Mouse (Mus musculus) activated CD4-positive, CD25-positive, alpha-beta regulatory T cell, adult 4 months (primary cell): Measurements from ENCODE around the gene Lrfn4. TPM values are rescaled to one million over a fixed set of nuclear protein-coding genes. Genes with fewer than 3 reads are reported as not detected.
"Not testable (repeated sequence)": the region's sequence is repeated elsewhere in the genome, so short reads cannot be mapped to it uniquely, and the experiment has no call there.

ENCODE experiments used
- ATAC-seq: one replicate; pipeline ENCODE4 v1.8.0; 2017
- polyA plus RNA-seq, 2 experiments: library from polyadenylated mRNA; unstranded; fragments of 100-300 nt; shearing (Covaris generic); gene quantifications; one replicate each; pipeline ENCODE4 v1.2.1; 2017

Gene Lrfn4
- polyA plus RNA-seq, 2 experiments from 2014 or later = 0.31 TPM; not detected in 1

GRCm38 (mm10) chr19:4610109-4610508, 5.4 kb downstream of the Lrfn4 start:
- no peak for ATAC-seq

DNA sequence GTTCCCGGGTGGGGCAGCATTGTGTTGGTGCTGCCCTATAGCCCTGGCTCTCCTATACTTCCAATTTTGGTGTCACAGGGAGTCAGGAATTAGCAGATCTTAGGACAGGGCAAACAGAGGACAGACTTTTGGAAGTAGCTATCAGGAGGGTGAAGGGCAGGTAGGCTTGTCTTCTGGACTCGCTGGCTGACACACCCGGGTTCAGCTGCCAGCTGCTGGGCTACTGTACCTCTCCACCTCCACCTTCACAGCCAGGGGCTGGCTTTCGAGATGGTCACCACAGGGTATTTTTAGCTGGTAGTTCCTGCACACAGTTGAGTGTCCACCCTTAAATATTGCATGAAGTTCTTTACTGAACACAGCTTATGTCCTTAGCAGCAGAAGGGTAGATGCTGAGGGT, 7.0 kb downstream of the Lrfn4 start:
- ATAC-seq = no peak

- ATAC-seq = no peak
Observed at GRCm38 (mm10) chr19:4607406-4607805, 8.1 kb downstream of the Lrfn4 start.

GRCm38 (mm10) chr19:4605654-4606053, 9.8 kb downstream of the Lrfn4 start:
- ATAC-seq = no peak

DNA sequence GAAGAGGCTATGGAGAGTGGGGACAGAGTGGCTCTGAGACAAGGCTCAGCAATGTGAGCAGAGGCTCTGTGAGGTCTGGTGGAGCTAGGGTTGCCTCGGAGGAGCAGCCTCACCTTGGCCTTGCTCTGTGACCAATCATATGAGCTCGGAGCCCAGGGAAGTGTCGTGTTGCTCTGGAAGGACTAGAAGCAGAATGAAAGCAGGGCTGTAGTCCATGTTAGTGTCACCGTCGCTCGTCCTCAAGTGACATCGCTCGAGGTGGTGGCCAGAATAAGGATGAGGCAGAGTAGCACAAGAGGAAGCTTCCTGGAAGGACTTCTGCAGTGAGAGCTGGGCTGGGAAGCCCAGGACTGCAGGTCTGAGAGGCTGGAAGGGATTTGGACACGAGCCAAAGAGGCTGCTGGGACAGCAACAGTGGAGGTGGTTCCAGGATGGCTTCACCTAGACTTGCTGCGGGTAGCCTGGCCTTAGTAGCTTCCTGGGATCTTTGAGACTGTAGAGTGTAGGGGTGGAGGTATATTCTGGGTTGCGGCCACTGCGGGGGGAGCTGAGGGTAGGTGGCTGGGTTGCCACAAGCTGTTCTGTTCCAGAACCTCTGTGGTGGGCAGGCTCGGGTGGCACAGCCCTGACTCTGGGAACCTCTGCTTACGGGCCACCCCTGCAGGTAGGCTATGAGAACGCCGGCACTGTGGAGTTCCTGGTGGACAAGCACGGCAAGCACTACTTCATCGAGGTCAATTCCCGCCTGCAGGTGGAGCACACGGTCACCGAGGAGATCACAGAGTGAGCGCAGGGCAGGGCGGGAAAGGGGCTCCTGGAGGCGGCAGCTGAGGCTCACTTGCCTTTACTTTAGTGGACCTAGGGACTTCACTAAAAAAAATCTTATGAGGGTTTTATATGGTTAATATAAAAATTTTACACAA, 11.4 kb downstream of the Lrfn4 start:
- ATAC-seq = no peak

- no peak for ATAC-seq
Observed at GRCm38 (mm10) chr19:4602459-4602858, 13.0 kb downstream of the Lrfn4 start.

- no peak for ATAC-seq
Observed at GRCm38 (mm10) chr19:4596071-4596470, 19.4 kb downstream of the Lrfn4 start.

DNA sequence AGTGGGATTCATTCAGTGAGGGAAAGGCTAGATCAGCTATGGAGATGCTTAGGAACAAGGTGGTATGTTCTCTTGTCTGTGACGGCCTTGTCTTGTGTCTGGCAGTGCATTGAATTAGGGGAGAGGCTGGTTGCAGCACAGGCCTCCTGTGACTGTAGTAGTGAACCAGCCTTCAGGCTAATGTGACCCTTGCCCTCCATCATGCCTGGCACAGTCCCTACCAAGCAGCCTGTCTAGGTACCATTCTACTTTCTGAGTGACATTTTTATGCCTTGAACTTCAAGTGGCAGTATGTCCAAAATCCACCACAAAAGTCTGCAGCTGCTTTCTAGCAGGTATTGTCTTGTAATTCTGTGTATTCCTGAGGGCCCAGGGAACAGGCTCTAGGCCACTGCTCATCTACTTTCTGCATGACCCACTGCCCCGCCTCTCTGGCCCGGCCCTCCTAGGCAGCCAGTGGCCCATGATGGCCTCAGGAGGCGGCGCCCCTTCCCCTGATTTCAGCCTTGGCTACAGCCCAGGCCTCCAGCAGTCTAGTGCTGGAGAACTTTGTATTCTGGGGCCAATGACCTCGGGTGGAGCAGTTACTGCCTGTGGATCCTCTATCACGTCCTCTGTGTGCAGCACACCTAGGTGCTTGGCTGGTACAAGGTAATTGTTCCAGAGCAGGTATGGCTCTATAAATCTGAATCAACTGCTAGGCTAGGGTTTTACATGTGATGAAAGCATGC, 21.5 kb downstream of the Lrfn4 start:
- no peak for ATAC-seq

DNA sequence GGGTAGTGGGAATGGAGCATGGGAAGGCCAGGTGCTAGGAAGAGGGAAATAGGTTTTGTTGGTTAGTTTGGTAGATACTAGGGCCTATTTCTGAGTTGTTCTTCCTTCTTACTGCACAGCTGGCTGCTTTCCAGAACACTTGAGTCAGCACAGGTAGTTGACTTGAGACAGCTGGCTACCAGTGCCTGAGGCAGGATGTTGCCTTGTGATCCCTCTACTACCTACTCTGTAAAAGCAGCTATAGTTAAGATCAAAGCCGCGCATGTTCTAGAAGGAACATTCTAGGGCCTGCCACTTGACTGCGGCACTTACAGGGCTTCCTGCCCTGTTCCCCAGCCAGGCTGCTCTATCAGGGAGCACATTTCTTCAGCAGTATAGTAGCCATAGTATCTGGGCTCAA, 25.4 kb downstream of the Lrfn4 start:
- ATAC-seq = no peak

- ATAC-seq = no peak
Observed at GRCm38 (mm10) chr19:4589081-4589480, 26.4 kb downstream of the Lrfn4 start.

GRCm38 (mm10) chr19:4588430-4588829, 27.0 kb downstream of the Lrfn4 start:
- no peak for ATAC-seq

DNA sequence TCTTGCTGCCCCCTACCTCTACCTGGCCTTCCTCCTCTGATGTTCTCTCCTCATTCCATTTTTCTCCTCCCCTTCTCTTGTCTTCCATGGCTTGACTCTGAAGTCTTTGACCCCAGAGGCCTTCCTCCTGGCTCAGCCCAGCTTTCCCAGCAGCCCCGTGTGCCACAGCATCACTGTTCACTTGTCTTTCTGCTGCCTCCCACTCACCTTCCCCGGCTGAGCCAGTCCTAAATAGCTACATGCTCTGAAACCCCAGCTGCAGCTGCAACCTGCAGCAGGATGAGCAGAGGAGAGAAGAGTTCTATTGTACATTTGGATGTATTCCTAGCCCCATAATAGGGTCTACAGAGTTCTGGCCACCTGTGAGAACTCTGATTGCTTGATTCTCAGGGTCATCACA, 28.0 kb downstream of the Lrfn4 start:
- no peak for ATAC-seq

DNA sequence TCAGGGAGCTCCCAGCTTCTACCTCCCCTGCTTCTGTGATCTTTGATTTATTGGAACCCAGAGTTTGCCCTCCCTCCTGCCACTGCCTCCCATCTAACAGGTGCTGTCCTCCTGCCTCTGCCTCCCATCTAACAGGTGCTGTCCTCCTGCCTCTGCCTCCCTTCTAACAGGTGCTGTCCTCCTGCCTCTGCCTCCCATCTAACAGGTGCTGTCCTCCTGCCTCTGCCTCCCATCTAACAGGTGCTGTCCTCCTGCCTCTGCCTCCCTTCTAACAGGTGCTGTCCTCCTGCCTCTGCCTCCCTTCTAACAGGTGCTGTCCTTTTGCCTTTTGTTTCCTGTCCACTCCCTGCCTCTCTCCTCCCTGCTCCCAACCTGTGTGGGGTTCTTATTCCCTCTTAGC, 28.7 kb downstream of the Lrfn4 start:
- not testable (repeated sequence) for ATAC-seq

DNA sequence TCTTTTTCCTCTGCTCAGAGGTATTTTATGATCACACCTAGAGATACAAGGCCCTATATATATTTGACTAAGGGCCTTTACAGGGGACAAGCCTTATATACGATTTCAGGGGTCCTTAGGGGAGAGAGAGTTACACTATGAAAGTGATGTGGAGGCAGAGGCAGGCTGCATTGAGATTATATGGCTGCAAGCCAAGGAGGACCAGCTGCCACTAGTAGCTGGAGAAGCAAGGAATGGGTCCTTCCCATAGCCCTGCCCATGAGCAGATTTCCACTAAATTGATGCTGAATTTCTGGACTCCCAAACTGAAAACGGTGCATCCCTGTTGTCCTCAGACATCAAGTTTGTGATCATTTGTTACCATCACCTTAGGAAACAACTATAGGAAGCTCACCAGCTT, 31.6 kb downstream of the Lrfn4 start:
- no peak for ATAC-seq

- no peak for ATAC-seq
Observed at GRCm38 (mm10) chr19:4579296-4579695, 36.2 kb downstream of the Lrfn4 start.

- ATAC-seq = no peak
Observed at GRCm38 (mm10) chr19:4578799-4579198, 36.7 kb downstream of the Lrfn4 start.

- no peak for ATAC-seq
Observed at GRCm38 (mm10) chr19:4573241-4573640, 42.2 kb downstream of the Lrfn4 start.

GRCm38 (mm10) chr19:4572467-4572866, 43.0 kb downstream of the Lrfn4 start:
- no peak for ATAC-seq

- no peak for ATAC-seq
Observed at GRCm38 (mm10) chr19:4572061-4572460, 43.4 kb downstream of the Lrfn4 start.

GRCm38 (mm10) chr19:4571658-4572057, 43.8 kb downstream of the Lrfn4 start:
- ATAC-seq = no peak

DNA sequence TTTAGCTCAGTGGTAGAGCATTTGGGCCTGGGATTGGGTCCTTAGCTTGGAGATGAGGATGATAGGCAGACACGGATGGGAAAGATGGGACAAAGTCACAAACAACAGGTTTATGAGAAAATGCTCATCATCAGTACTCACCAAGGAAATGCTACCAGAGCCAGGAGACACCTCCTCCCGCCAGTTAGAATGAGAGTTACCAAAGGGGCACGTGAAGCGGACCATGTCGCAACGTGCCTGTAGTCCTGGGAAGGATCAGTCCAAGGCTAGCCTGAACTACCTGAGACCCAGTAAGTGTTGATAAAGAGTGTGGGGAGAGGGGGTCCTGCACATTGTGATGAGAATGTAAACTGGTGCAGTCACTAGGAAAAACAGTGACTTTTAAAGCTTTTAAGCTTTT, 44.7 kb downstream of the Lrfn4 start:
- ATAC-seq = no peak

- ATAC-seq = no peak
Observed at GRCm38 (mm10) chr19:4570237-4570613, 45.2 kb downstream of the Lrfn4 start.

DNA sequence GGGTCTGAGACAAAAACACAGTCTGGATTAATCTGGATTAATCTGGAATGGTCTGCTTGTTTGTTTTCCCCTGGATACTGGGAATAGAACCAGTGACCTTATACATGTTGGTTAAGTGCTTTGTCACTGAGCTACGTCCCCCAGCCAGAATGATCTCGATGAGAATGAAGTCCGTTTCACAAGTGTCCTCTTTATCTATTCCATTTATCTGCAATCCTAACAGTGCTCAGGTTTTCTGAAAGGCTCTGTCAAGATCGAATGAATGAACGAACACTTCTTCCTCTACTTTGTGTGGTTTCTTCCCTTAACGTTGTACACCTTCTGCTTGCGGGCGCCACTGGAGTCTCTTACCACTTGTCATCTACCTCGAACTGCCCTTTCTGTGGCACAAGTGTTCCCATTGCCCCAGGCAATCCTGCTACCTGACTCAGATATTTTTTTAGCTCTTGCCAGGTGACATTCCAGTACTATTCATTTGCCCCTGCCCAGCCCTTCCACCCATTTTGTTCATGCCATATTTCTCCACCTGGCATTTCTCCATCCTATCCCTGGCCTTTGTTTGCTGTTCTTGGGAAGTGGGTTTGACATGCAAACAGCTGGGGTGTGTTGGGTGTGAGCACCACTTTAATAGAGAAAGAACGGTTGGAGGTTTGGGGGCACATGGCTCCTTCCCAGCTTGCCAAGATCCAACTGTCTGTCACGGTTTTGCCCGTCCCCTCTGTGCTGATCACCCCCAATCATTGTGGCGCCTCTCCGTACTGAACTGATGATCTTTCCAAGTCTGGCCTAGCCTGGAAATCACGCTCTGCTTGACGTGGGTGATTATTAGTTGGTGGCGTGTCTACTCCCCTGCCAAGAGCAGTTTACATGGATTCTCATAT, 45.9 kb downstream of the Lrfn4 start:
- ATAC-seq = no peak
